Mouse (Mus musculus): Measurements from ENCODE around the gene Znrf3. TPM values are rescaled to one million over a fixed set of nuclear protein-coding genes. Genes with fewer than 3 reads are reported as not detected.

Gene Znrf3
- total and polyA plus RNA-seq, 2 experiments from 2014 or later, result 9.9 to 13.6 TPM

- 77% methylated on average over 3 of the region's 3 CpGs for WGBS
- Histone ChIP-seq H3K9ac (replicated peaks; ENCODE audit: low read length) (no peak overlapping the region), H3K4me1 (ENCODE audit: insufficient read depth, low read length) (peaks cover 14% of the 10 kb centered on the region; the same call in 1 of the 2 replicates), H3K4me3 (ENCODE audit: low read length) (no peak overlapping the region), H3K27me3 (ENCODE audit: insufficient read depth, low read length) (no peaks in the 10 kb centered on the region), H3K9me3 (ENCODE audit: low read length) (no peaks in the 10 kb centered on the region), H3K27ac (no peak overlapping the region), H3K36me3 (ENCODE audit: insufficient read depth, low read length) (no peaks in the 10 kb centered on the region), H3K4me2 (ENCODE audit: low read depth, low read length) (no peak overlapping the region)
- ATAC-seq (no peak), DNase-seq (ENCODE audit: low spot score) (no peak)
- no peak for TF ChIP-seq CTCF (IDR thresholded peaks at IDR 0.05; ENCODE audit: low read depth)
Measured at GRCm38 (mm10) chr11:5294805-5295204, 149.8 kb downstream of the Znrf3 start.

GRCm38 (mm10) chr11:5290691-5291090, 154.0 kb downstream of the Znrf3 start:
- Histone ChIP-seq H3K4me2 (ENCODE audit: low read depth, low read length) (no peak overlapping the region), H3K36me3 (ENCODE audit: insufficient read depth, low read length) (peaks cover 16% of the 10 kb centered on the region), H3K4me3 (ENCODE audit: low read length) (no peak overlapping the region), H3K27ac (no peak overlapping the region), H3K27me3 (ENCODE audit: insufficient read depth, low read length) (no peaks in the 10 kb centered on the region), H3K4me1 (ENCODE audit: insufficient read depth, low read length) (peaks cover 4% of the 10 kb centered on the region; the same call in 1 of the 2 replicates), H3K9me3 (ENCODE audit: low read length) (no peaks in the 10 kb centered on the region), H3K9ac (replicated peaks; ENCODE audit: low read length) (no peak overlapping the region)
- DNase-seq (ENCODE audit: low spot score) (peak; percentile 86), ATAC-seq (no peak)
- 14% methylated on average over 5 of the region's 5 CpGs for WGBS
- peak; percentile 96 for TF ChIP-seq CTCF (IDR thresholded peaks at IDR 0.05; ENCODE audit: low read depth)

- H3K36me3 ChIP-seq (ENCODE audit: insufficient read depth, low read length), result peaks cover 18% of the 10 kb centered on the region
- DNase-seq (ENCODE audit: low spot score), result peak; percentile 71
- peak; percentile 56 for ATAC-seq
- no peaks in the 10 kb centered on the region for H3K9me3 ChIP-seq (ENCODE audit: low read length)
- 29% methylated on average over 4 of the region's 4 CpGs for WGBS
- no peak overlapping the region for H3K4me3 ChIP-seq (ENCODE audit: low read length)
- no peaks in the 10 kb centered on the region for H3K27me3 ChIP-seq (ENCODE audit: insufficient read depth, low read length)
- no peak overlapping the region for H3K4me2 ChIP-seq (ENCODE audit: low read depth, low read length)
- no peaks in the 10 kb centered on the region for H3K4me1 ChIP-seq (ENCODE audit: insufficient read depth, low read length)
- H3K27ac ChIP-seq, result no peak overlapping the region
- TF ChIP-seq CTCF (IDR thresholded peaks at IDR 0.05; ENCODE audit: low read depth), result no peak
- H3K9ac ChIP-seq (replicated peaks; ENCODE audit: low read length), result no peak overlapping the region
Measured at GRCm38 (mm10) chr11:5289826-5290580, 154.6 kb downstream of the Znrf3 start.

GRCm38 (mm10) chr11:5283987-5284386, 160.7 kb downstream of the Znrf3 start:
- Histone ChIP-seq H3K27ac (no peak overlapping the region), H3K4me2 (ENCODE audit: low read depth, low read length) (no peak overlapping the region), H3K9ac (replicated peaks; ENCODE audit: low read length) (no peak overlapping the region), H3K4me1 (ENCODE audit: insufficient read depth, low read length) (no peaks in the 10 kb centered on the region), H3K27me3 (ENCODE audit: insufficient read depth, low read length) (no peaks in the 10 kb centered on the region), H3K4me3 (ENCODE audit: low read length) (no peak overlapping the region), H3K36me3 (ENCODE audit: insufficient read depth, low read length) (peaks cover 43% of the 10 kb centered on the region), H3K9me3 (ENCODE audit: low read length) (no peaks in the 10 kb centered on the region)
- DNase-seq (ENCODE audit: low spot score) (no peak), ATAC-seq (no peak)
- WGBS, result 95% methylated on average over 2 of the region's 2 CpGs
- peak; percentile 20; the same call in 1 of the 2 replicates for TF ChIP-seq CTCF (IDR thresholded peaks at IDR 0.05; ENCODE audit: low read depth)

GRCm38 (mm10) chr11:5280932-5281331, 163.7 kb downstream of the Znrf3 start:
- Histone ChIP-seq H3K4me2 (ENCODE audit: low read depth, low read length) (no peak overlapping the region), H3K36me3 (ENCODE audit: insufficient read depth, low read length) (peaks cover 29% of the 10 kb centered on the region; the same call in 1 of the 2 replicates), H3K9me3 (ENCODE audit: low read length) (no peaks in the 10 kb centered on the region), H3K9ac (replicated peaks; ENCODE audit: low read length) (no peak overlapping the region), H3K4me1 (ENCODE audit: insufficient read depth, low read length) (no peaks in the 10 kb centered on the region), H3K4me3 (ENCODE audit: low read length) (no peak overlapping the region), H3K27ac (no peak overlapping the region), H3K27me3 (ENCODE audit: insufficient read depth, low read length) (no peaks in the 10 kb centered on the region)
- no peak for TF ChIP-seq CTCF (IDR thresholded peaks at IDR 0.05; ENCODE audit: low read depth)
- 58% methylated on average over 7 of the region's 7 CpGs for WGBS
- ATAC-seq, result peak; percentile 70; the same call in 1 of the 2 replicates
- DNase-seq (ENCODE audit: low spot score), result peak; percentile 24

- no peak for ATAC-seq
- WGBS, result 77% methylated on average over 2 of the region's 2 CpGs
- Histone ChIP-seq H3K4me2 (ENCODE audit: low read depth, low read length) (no peak overlapping the region), H3K9ac (replicated peaks; ENCODE audit: low read length) (no peak overlapping the region), H3K36me3 (ENCODE audit: insufficient read depth, low read length) (peaks cover 25% of the 10 kb centered on the region; the same call in 1 of the 2 replicates), H3K9me3 (ENCODE audit: low read length) (no peaks in the 10 kb centered on the region), H3K4me3 (ENCODE audit: low read length) (no peak overlapping the region), H3K27ac (no peak overlapping the region), H3K4me1 (ENCODE audit: insufficient read depth, low read length) (no peaks in the 10 kb centered on the region), H3K27me3 (ENCODE audit: insufficient read depth, low read length) (no peaks in the 10 kb centered on the region)
- no peak for TF ChIP-seq CTCF (IDR thresholded peaks at IDR 0.05; ENCODE audit: low read depth)
- no peak for DNase-seq (ENCODE audit: low spot score)
Measured at GRCm38 (mm10) chr11:5278463-5278862, 166.2 kb downstream of the Znrf3 start.
